Mouse (Mus musculus) liver, embryonic 14.5 days (tissue): Measurements from ENCODE around the gene Pvrig.
"Not testable (repeated sequence)": the region's sequence is repeated elsewhere in the genome, so short reads cannot be mapped to it uniquely, and the experiment has no call there.

Experiments
- CTCF ChIP-seq: IDR thresholded peaks from 2 replicates; pipeline ENCODE4 v1.5.1; 2016; ENCODE audit warnings: antibody characterized with exemption, low read depth, control low read depth
- EP300 ChIP-seq: IDR thresholded peaks from 2 replicates; pipeline ENCODE4 v1.6.1; 2016; ENCODE audit warnings: antibody characterized with exemption, low read depth

GRCm38 (mm10) chr5:138365347-138365746 is 23.6 kb downstream of the Pvrig start:
- TF ChIP-seq CTCF, EP300: not testable (repeated sequence)
